Mouse (Mus musculus): ENCODE results near the gene Rec8.

Rec8 gene

DNA sequence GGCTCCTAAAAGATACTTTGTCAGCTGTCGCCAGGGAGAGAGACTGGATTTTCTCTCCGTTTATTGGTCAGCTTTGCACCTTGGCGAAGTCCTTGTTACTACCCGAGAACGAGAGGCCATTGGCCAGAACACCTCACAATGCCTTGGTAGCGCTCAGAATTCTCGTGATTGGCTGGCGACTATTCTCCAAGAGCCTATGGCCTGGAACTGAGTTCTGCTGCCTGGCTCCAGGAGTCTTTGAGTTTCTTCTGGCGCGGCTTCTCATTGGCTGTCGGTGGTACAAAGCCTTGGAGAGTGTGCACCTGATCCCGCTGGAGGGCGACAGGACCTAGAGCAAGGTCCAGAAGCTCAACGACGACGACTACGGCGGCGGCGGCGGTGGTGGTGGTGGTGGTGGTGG lies at the start of gene Rec8:
TSS of gene Rec8 (plus strand) at position 216 of the 400 bp plus-strand sequence.
- WGBS: 31% methylated on average over 21 of the region's 21 CpGs

DNA sequence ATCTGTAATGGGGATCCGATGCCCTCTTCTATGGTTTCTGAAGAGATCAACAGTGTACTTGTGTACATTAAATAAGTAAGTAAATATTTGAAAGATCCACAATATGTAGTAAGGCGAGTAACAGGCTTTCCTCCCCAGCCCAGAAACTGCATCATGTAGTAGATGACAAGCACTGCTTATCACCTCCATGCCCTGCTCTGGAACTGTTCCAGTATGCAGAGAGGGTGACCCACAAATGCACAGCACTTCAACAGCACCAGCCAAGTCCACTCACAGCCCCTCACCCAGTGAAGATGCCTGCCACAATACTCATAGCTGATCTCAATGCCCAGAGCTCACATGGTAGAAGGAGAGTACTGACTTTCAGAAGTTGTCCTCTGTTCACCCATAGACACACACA lies 47.2 kb upstream of the Rec8 start:
- 98% methylated on average over 2 of the region's 2 CpGs for WGBS

DNA sequence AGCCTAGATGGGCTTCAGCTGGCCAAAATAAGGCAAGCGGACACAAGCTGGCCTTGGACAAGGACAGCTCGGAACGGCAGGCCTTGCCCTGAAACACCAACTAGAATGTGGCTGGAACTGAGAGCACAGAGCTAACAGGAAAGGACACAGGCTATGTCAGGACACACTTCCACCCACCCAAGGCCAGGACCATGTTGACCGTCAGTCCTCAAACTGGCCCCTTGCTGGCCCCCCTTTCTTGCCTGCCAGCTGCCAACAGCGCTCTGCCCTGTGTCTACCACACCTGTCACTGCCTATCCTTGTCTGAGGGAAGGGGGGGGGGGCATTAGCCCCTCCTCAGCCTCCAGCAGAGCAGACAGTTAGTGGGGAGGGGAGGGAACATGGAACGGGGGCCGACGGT lies 42.5 kb upstream of the Rec8 start, which contains the start of gene Fitm1:
TSS of gene Fitm1 (plus strand) at position 316 of the 400 bp plus-strand sequence.
- 76% methylated on average over 8 of the region's 8 CpGs for WGBS

DNA sequence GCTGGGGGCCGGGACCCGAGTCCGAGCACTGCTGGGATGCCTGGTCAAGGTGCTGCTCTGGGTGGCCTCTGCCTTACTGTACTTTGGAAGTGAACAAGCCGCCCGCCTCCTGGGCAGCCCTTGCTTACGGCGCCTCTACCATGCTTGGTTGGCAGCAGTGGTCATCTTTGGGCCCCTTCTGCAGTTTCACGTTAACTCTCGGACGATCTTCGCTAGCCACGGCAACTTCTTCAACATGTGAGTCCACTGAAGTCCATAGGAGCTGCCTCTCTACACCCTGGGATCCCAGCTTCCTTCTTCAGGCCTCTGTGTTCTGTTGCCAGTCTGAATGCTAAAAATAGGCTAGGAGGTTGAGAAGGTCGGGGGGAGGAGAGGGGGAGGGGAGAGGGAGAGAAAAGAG lies 42.1 kb upstream of the Rec8 start:
- 79% methylated on average over 13 of the region's 13 CpGs for WGBS

DNA sequence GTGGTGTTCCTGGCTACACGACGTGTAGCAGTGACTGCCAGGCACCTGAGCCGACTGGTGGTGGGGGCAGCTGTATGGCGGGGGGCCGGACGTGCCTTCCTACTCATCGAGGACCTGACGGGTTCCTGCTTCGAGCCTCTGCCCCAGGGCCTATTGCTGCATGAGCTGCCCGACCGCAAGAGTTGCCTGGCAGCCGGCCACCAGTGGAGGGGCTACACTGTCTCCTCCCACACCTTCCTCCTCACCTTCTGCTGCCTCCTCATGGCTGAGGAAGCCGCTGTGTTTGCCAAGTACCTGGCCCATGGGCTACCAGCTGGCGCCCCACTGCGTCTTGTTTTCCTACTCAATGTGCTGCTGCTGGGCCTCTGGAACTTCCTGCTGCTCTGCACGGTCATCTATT lies 41.5 kb upstream of the Rec8 start:
- 67% methylated on average over 16 of the region's 16 CpGs for WGBS

DNA sequence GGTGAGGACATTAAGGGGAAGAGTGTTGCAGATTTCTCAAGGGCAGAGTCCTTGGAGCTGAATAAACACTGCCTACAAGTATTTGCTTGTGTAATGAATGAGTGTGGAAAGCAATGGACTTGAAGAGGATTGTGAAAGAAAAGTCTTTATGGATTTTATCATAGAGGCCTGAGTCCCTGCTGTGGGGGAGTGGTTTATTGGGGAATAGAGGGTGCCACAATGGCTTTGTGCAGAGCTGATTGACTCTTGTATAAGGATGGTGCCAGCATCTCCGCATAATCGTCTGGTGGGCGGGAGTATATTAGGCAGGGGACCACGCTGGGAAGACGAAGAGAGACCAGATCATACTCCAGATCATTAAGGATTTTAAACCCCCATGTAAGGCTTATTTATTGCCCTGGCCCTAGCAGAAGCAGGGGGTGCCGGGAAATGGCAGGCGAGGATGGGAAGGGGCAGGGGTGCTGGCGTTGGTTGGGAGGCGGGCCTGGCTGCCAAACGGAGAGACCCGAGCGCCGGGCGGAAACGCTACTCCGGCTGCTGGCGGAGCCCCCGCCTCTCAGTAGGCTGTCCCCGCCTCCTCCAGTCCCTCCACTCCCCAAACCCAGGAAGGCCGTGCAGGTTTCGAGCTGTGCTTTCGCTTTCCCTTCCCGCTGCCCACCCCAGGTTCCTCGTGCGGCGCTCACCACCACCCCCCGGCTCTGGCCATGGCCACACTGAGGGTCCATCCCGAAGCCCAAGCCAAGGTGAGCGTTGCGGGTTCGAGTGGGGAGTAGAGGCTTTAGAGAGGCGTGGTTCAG lies 39.8 kb upstream of the Rec8 start, which contains the start of gene Psme1:
TSS of gene Psme1 (plus strand) at position 253 of the 797 bp plus-strand sequence.
- WGBS: 1% methylated on average over 32 of the region's 32 CpGs

DNA sequence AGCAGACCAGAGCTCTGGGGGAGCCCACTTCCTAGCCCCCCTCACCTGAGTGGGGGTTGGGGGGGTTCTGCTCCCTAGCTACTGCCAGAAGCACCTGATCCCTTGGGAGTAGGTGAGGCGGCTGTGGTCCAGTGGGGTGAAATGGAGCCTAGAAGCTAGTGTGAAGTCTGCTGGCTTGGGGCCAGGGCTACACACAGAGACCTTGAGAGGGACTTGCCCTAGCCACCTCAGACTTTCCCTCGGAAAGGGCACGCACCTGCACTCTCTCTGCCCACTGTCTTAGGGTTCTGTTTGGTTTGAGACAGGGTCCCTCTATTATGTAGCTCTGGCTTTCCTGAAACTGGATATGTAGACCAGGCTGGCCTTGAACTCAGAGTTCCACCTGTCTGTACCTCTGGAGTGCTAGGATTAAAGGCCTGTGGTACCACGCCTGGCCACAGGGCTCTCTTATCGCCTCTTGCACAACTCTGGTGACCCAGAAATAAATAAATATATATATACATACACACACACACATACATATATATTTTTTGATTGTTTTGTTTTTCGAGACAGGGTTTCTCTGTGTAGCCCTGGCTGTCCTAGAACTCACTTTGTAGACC lies 39.1 kb upstream of the Rec8 start:
- 37% methylated on average over 6 of the region's 6 CpGs for WGBS

DNA sequence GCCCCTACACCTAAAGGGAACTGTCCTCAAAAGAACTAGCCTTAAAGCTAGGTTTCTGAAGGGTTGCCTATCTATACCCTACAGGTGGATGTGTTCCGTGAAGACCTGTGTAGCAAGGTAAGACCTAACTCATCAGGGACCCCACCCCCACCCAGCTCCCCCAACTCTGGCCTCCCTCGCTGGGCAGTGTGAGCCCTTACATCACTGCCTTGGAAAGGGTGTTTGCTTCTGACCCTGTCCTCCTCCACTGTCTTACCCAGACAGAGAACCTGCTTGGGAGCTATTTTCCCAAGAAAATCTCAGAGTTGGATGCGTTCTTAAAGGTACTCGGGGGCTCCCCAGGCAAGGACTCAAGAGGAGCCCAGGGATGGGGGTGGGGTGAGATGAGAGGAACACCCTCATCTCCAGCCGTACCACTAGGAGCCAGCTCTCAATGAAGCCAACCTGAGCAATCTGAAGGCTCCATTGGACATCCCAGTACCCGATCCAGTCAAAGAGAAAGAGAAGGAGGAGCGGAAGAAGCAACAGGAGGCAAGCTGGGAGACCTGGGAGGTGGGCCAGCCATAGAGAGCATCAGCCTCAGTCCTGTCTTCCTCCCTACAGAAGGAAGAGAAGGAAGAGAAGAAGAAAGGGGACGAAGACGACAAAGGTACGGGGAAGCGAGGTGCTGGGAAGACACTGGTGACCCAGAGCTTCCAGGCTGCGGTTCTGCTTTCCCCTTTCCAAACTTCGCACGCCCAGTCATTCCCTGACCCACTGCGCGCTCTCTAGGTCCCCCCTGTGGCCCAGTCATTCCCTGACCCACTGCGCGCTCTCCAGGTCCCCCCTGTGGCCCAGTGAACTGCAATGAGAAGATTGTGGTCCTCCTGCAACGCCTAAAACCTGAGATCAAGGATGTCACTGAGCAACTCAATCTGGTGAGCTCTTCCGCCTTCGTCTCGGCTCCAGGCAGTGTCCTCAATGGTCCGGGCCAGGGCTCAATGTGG lies 38.0 kb upstream of the Rec8 start:
- WGBS: 85% methylated on average over 23 of the region's 23 CpGs

DNA sequence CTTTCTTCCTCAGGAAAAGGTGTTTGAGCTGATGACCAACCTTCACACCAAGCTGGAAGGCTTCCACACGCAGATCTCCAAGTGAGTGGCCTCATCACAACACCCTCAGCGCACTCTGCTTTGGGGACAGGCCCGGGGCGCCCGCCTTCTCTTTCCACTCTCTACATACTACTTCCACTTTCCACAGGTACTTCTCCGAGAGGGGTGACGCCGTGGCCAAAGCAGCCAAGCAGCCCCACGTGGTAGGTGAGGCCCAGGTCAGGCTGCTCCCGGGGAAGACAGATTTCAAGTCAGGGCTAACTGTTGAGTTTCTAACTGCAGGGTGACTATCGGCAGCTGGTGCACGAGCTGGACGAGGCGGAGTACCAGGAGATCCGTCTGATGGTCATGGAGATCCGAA lies 37.1 kb upstream of the Rec8 start:
- WGBS: 93% methylated on average over 16 of the region's 16 CpGs

DNA sequence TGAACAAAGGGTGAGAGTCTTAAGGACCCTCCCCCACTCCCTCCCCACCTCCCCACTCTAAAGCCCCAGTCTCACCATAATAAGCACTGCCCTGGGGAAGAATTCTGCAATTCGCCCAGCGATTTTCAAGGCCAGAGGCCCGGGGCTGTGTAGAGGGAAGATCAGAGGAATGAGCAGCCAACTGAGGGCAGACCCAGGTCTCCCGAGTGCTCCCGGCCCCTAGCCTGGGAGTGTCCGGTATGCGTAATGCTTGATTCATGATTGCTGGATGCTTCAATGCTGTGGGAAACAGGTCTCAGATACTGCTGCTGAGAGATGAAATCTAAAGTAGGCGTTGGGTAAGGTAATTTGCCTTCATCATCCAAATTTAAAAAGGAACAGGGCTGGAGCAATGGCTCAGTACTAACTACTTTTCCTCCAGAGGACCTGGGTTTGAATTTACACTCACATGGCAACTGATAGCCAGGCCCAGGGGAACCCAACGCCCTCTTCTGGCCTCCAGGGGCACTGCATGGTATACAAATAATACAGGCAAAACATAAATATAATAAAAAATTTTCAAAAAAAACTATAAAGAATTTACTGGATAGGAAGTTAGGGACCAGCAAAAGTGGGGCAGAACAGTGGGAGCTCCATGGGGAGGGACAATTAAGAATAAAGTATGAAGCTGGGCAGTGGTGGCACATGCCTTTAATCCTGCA lies 35.7 kb upstream of the Rec8 start:
- 75% methylated on average over 9 of the region's 9 CpGs for WGBS

DNA sequence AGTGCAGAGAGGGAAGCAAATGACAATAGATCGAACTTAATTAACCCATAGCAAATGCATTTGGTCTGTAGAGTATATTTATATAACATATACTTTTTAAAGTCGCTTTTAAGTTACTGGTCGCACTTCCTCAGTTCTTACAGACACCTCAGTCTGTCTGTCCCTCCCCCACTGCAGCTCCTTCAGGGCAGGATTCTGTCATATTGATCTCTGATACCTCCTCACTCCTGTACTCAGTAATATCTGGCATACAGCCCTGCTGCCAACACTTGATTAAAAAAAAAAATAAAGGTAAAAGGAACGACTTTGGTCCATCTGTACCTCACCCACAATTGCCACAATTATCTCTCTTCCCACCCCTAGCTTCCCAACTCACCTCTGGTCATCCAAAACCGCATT lies 33.5 kb upstream of the Rec8 start:
- 40% methylated on average over 5 of the region's 5 CpGs for WGBS

DNA sequence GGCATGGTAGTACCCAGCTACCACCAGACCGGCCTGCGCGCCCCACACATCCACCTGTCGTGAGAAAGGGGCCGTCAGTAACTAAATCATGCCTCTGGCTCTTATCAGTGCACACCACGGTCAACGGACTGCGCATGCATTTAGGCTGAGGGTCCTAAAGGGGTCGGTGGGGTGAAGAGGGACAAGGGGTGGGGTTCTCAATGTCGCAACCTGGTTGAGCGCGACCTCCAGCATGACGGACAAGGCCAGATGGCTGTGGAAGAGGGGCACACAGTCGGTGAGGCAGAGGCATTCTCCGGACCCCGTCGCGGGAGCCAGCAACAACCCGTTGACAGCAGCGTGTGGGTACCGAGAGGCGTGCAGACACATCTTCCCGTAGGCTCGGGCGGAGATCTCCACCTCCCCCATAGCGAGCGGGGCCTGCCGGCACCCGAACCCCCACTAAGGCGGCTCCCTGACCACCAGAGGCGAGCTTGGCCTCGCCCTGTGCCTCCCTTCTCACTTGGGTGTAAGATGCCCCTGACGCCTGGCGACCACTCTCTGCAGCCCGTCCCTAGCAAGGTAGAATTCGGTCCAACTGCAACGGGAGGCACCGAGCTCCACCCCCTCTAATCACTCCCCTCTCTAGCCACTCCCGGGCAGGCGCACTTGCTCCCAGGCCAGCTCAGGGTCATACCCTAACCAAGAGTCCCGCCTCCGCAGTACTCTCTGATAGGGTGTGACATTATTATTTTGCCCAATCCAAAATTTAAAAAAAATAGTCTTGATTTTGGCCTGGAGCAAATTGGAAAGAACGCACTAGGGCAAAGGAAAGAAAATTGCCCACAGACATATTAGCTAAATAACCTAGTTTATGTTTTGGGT lies 32.9 kb upstream of the Rec8 start, which contains the start of gene Emc9:
TSS of gene Emc9 (minus strand) at position 601 of the 864 bp plus-strand sequence.
- 5% methylated on average over 43 of the region's 43 CpGs for WGBS

DNA sequence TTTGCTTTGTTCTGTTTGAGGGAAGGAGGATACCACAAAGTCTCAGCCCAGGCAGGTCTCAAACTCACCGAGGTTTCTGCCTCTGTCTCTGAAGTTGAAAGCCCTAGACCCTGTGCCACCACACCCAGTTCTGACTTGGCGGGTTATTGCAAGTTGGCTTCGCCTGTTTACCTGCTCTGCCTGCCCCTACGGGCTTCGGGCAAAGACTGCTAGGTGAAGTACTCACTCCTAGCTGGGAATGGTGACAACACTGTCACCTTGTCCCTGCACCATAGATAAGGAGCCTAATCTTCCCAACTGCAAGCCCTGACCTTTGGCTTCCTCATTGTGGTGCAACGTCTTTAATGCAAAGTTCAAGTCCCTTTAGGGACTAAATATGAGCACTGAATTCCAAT lies 32.3 kb upstream of the Rec8 start:
- WGBS: 76% methylated on average over 6 of the region's 6 CpGs

DNA sequence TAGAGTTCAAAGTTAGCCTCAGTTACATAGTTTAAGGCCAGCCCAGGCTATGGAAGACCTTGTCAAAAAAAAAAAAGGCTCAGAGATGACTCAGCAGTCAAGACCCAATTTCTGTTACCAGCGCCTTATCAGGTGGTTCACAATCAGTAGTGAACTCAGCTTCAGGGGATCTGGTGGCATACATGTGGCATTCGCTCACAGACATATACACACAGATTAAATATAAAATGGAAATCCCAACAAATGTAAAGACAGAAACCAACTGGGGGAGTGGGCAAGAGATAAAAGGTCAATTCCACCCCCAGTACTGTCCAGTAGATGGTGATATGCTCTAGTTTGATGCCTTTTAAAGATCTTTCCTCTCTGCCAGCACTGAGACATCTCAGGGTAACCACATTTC lies 31.7 kb upstream of the Rec8 start:
- 99% methylated on average over 2 of the region's 2 CpGs for WGBS

DNA sequence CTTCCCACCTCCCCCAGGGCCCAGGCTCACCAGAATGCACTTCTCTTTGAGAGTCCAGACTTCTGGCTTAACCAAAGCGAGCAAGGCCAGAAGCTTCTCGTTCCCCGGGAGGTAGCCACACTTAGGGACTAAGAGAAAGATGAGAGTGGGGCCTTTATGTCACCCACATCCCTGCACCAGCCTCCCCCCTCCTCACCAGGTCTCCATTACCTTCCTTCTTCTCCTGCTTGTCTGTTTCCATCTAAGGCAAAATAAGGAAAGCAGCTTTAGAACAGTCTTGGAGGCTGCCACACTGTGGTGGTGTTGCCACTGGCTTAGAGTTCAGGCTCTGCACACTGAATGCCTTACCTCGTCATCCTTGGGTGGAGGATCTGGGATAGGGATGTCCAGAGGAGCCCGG lies 28.6 kb upstream of the Rec8 start:
- WGBS: 90% methylated on average over 5 of the region's 5 CpGs

DNA sequence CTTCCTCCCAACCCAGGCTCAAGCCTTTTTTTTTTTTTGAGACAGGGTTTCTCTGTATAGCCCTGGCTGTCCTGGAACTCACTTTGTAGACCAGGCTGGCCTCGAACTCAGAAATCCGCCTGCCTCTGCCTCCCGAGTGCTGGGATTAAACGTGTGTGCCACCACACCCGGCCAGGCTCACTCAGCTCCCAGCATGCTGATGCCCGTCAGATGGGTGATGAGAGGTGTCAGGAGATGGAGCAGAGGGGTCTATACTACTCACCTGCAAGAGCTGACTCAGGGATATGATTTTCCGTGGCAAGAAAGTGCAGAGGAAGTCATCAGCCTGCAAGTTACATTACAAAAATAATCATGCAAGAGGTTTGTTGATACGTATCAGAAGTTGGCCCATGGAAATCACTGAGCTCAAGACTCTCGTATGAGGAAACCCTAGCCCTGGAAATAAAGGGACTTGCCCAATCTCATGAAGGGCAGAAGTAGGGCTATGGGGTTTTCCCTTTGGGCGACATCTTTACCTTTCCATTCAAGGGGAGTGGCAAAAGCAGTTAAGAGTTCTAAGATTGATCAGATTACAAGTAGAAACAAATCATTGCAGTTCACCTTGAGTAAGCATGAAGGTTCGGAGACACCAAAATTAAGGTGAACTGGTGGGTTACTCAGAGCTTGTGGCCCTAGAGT lies 27.9 kb upstream of the Rec8 start:
- 87% methylated on average over 11 of the region's 11 CpGs for WGBS

DNA sequence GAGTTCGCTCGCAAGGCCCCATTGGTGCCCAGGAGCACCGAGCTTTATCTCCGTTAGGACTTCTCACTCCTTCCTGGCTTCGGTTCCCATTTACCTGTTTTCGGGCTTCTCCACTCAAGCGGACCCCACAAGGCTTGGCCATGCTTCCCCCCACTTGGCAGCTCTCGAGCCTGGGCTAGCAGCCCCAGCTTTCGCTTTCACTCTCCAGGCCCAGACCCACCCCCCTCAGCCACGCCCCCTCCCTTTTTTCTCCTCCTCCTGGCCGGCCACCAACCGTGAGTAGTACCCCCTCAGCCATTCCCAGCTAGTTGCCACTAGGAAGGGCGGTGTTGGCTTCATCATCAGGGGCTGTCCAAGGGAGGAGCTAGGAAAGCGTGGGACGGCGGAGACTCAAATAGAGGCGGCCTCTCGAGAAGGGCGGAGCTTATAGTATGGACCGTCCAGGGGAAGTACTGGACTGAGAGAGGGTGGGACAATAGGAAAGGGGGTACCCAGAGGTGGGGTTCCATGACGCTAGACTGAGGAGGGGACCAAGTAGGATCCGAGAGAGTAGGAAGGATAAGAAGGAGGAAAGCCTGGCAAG lies 27.0 kb upstream of the Rec8 start, which contains the start of gene Psme2:
TSS of gene Psme2 (minus strand) at position 366 of the 583 bp plus-strand sequence.
- under 1% methylated on average over 22 of the region's 22 CpGs for WGBS

DNA sequence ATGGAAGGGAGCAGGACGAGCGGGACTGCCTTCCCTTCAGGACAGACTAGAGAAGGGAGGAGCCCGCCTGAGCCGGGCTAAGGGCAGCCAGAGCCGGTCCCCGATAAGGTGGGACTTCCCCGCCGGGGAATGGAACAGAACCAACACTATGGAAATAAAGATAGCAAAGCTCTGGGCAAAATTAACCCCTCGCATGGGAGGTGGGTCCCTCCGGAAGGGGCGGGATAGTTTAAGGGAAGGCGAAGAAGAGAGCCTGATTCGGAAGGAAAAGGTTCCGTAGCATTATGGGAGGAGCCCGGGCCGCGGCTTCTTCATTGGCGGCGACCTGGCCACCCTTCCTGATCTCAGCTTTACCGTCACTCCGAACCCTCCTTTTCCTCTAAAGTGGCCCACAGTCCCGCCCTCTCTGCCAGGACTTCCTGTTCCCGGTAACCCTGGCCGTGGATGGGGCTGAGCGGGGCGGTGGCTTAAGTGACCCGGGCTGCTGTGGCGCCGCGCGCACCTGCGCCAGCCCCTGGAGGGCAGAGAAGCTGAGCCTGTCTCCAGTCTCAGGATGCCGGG lies 26.4 kb upstream of the Rec8 start, which contains the start of gene Rnf31:
TSS of gene Rnf31 (plus strand) at position 378 of the 561 bp plus-strand sequence.
- under 1% methylated on average over 33 of the region's 33 CpGs for WGBS

DNA sequence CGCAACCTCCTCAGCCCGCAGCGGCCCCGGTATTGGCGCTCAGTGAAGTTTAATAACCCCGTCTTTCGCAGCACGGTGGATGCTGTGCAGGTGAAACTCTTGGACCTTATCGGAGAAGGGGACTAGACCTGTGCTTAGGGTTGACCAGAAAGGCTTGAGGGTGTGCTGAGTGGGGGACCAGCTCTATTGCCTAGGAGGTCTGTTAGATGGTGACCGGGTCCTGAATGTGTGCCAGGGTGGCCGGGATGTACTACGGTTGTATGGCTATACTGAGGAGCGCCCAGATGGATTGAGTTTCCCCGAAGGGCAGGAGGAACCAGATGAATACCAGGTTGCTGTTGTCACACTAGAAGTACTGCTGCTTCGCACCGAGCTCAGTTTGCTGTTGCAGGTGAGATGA lies 25.6 kb upstream of the Rec8 start:
- WGBS: 3% methylated on average over 16 of the region's 16 CpGs
